In genomic region chr11:32138614-32138964, GRCm38 (mm10) we compare ENCODE assay signal across 9 mouse cellular contexts.
DNase-seq lines count a peak whose midpoint lies in the region; ATAC-seq and TF ChIP-seq lines count a peak whose summit lies in the region.
"Had no signal": no experiment of that assay in that cellular context is flagged by ENCODE, and none has a peak within 500 bp of the region (broad histone marks: within the 10 kb centered on the region; RNA-seq: fewer than 3 reads in every experiment).

No protein-coding gene starts in this region.

- TF ChIP-seq CTCF in kidney, adult 2 months (conservative IDR thresholded peaks at IDR 0.05; ENCODE audit: insufficient read depth, insufficient read length, low read depth, low read length) = no peak
- no peak for TF ChIP-seq CTCF in stomach, postnatal 0 days (IDR thresholded peaks at IDR 0.05; ENCODE audit: low read depth)

- no peak overlapping the region for H3K4me3 ChIP-seq in kidney, adult 2 months (ENCODE audit: insufficient read depth, low read depth, low read length)
- no peak overlapping the region for H3K4me3 ChIP-seq in stomach, postnatal 0 days (ENCODE audit: low read depth, low read length)

- no peak for TF ChIP-seq POLR2A in kidney, adult 2 months (IDR thresholded peaks at IDR 0.05; ENCODE audit: low read depth, low read length)

- H3K27ac ChIP-seq in kidney, adult 2 months (ENCODE audit: insufficient read depth, low read depth, low read length) = peak overlapping the region; percentile 53
- 0 out of 2 replicates have a peak overlapping the region, but pooled peaks have one; percentile 0 for H3K27ac ChIP-seq in stomach, postnatal 0 days (replicated peaks)

- H3K27me3 ChIP-seq in kidney, adult 2 months (replicated peaks; ENCODE audit: control insufficient read depth, insufficient read depth, low read length) = no peaks in the 10 kb centered on the region
- H3K27me3 ChIP-seq in stomach, postnatal 0 days (ENCODE audit: control insufficient read depth, insufficient read depth, low read length) = no peaks in the 10 kb centered on the region

- H3K4me2 ChIP-seq in stomach, postnatal 0 days (replicated peaks; ENCODE audit: low read depth) = peak overlapping the region; percentile 31

- 0 out of 2 replicates have a peak, but pooled peaks cover 6% of the 10 kb centered on the region for H3K4me1 ChIP-seq in kidney, adult 2 months (ENCODE audit: control insufficient read depth, insufficient read depth, low read length)
- no peaks in the 10 kb centered on the region for H3K4me1 ChIP-seq in stomach, postnatal 0 days (replicated peaks; ENCODE audit: control insufficient read depth, insufficient read depth)

- DNase-seq in thymus, postnatal 0 days (ENCODE audit: low spot score) = peak; percentile 30
- DNase-seq in thymus, postnatal 10 days (ENCODE audit: low spot score in 2 of 2) = no peak
- DNase-seq in kidney, adult 2 months = peak; percentile 61
- DNase-seq in lung, postnatal 10 days = peak; percentile 30
- DNase-seq in stomach, postnatal 0 days (ENCODE audit: low spot score) = peak; percentile 55
- no peak for DNase-seq in cerebellum, adult 18-20 months
- DNase-seq in adrenal gland, postnatal 25 days = no peak
- no peak for DNase-seq in heart, postnatal 36 days
- DNase-seq: gastrocnemius, postnatal 14 days had no signal

- no peaks in the 10 kb centered on the region for H3K9me3 ChIP-seq in stomach, postnatal 0 days (ENCODE audit: control insufficient read depth, low read length)

- ATAC-seq in stomach, postnatal 0 days (ENCODE audit: low FRiP score, low TSS enrichment) = peak; percentile 63

- WGBS in kidney, adult 2 months = 32% methylated on average over 9 of the region's 9 CpGs
- 16% methylated on average over 9 of the region's 9 CpGs for WGBS in stomach, postnatal 0 days

- TF ChIP-seq EP300 in stomach, postnatal 0 days (optimal IDR thresholded peaks at IDR 0.05) = no peak

- H3K36me3 ChIP-seq in kidney, adult 2 months (ENCODE audit: control insufficient read depth, insufficient read depth, low read length) = no peaks in the 10 kb centered on the region
- no peaks in the 10 kb centered on the region for H3K36me3 ChIP-seq in stomach, postnatal 0 days (ENCODE audit: control insufficient read depth, insufficient read depth, low read length)

- intact Hi-C loops in heart, postnatal 36 days (cut with DNase I) = no loop called here

- H3K9ac ChIP-seq in stomach, postnatal 0 days (ENCODE audit: low read length) = no peak overlapping the region

Comparison
In these comparisons a context has a peak if more than half of its experiments do, and no peak if none do; other contexts are left out.
1. DNase-seq: peak in thymus, postnatal 0 days (single experiment), kidney, adult 2 months (single experiment), lung, postnatal 10 days (single experiment) and stomach, postnatal 0 days (single experiment); none in thymus, postnatal 10 days (0 of 2), cerebellum, adult 18-20 months (0 of 2), adrenal gland, postnatal 25 days (single experiment) and heart, postnatal 36 days (0 of 2).